Mouse (Mus musculus) urinary bladder, postnatal 10 days (tissue): Measurements from ENCODE around the gene Cacna1d.

ENCODE experiments used
- DNase-seq: peaks from one replicate; pipeline ENCODE4 v3.0.0; 2022; ENCODE audit warnings: low spot score

Gene Cacna1d

GRCm38 (mm10) chr14:30078115-30078808, 413.0 kb downstream of the Cacna1d start:
- no peak for DNase-seq

- no peak for DNase-seq
Measured at GRCm38 (mm10) chr14:30075268-30075887, 415.9 kb downstream of the Cacna1d start.

GRCm38 (mm10) chr14:30068566-30068965, 422.7 kb downstream of the Cacna1d start:
- no peak for DNase-seq

- DNase-seq = no peak
Measured at GRCm38 (mm10) chr14:30066752-30067151, 424.5 kb downstream of the Cacna1d start.

GRCm38 (mm10) chr14:30064864-30065263, 426.4 kb downstream of the Cacna1d start:
- DNase-seq = no peak

GRCm38 (mm10) chr14:30056031-30056766, 435.1 kb downstream of the Cacna1d start:
- no peak for DNase-seq

GRCm38 (mm10) chr14:30054922-30055321, 436.3 kb downstream of the Cacna1d start:
- DNase-seq = no peak

- no peak for DNase-seq
Measured at GRCm38 (mm10) chr14:30050280-30050679, 441.0 kb downstream of the Cacna1d start.

- no peak for DNase-seq
Measured at GRCm38 (mm10) chr14:30048049-30048448, 443.2 kb downstream of the Cacna1d start.

- no peak for DNase-seq
Measured at GRCm38 (mm10) chr14:30046976-30047375, 444.3 kb downstream of the Cacna1d start.

- no peak for DNase-seq
Measured at GRCm38 (mm10) chr14:30045704-30046220, 445.5 kb downstream of the Cacna1d start.

- DNase-seq = no peak
Measured at GRCm38 (mm10) chr14:30045239-30045638, 446.0 kb downstream of the Cacna1d start.

GRCm38 (mm10) chr14:30043356-30043940, 447.8 kb downstream of the Cacna1d start:
- no peak for DNase-seq

- DNase-seq = no peak
Measured at GRCm38 (mm10) chr14:30041836-30042235, 449.4 kb downstream of the Cacna1d start.

GRCm38 (mm10) chr14:30039413-30039812, 451.8 kb downstream of the Cacna1d start:
- DNase-seq = no peak

GRCm38 (mm10) chr14:30038431-30038830, 452.8 kb downstream of the Cacna1d start:
- DNase-seq = no peak

GRCm38 (mm10) chr14:30033405-30033804, 457.9 kb downstream of the Cacna1d start:
- no peak for DNase-seq

GRCm38 (mm10) chr14:30027378-30027777, 463.9 kb downstream of the Cacna1d start:
- no peak for DNase-seq

- no peak for DNase-seq
Measured at GRCm38 (mm10) chr14:30024387-30024786, 466.9 kb downstream of the Cacna1d start.

- no peak for DNase-seq
Measured at GRCm38 (mm10) chr14:30022471-30022870, 468.8 kb downstream of the Cacna1d start.

- DNase-seq = no peak
Measured at GRCm38 (mm10) chr14:30019792-30020575, 471.3 kb downstream of the Cacna1d start.

GRCm38 (mm10) chr14:30019375-30019774, 471.9 kb downstream of the Cacna1d start:
- no peak for DNase-seq
